Mouse (Mus musculus) heart, postnatal 0 days (tissue): ENCODE measurements at regions not wholly inside any gene's neighbourhood (a gene's known extent, or its start where the extent isn't known, plus 50 kb on each side); places are given as distances from the start of the nearest gene placed in this dataset.

Experiments used
- CTCF ChIP-seq: IDR thresholded peaks from 2 replicates; pipeline ENCODE4 v1.5.1; 2016; ENCODE audit warnings: antibody characterized with exemption, control low read depth, low read depth
- EP300 ChIP-seq: IDR thresholded peaks from 2 replicates; pipeline ENCODE4 v1.6.1; 2016; ENCODE audit warnings: antibody characterized with exemption, low read depth

DNA sequence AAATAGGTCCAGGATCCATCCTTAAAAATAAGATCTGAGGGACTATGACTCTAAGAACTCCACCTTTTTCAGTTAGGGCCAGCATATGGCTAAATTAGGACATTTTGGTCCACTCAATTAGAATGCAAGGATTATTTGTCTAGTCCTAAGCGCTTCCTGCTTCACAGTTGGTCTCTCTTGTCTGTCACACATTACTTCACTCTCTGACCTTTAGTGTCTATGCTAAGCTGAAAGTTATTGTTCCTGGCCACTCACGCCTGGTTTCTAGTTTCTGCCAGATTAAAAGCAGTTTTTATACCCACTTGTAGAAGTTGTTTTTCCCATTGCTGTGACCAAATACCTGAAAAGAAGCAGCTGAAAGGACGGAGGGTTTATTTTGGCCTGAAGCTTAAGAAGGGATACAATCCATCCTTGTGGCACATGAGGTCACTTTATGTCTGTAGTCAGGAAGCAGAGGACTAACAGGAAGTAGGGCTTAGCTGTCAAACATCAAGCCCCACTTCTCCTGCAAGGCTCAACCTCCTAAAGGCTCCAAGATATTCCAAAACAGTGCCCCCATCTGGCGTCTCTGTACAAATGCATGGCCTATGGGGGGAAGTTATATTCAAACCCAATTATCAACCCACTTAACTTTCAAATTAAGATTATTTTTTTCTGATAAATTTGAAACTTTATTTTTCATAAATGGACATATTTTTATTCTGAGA, 195.3 kb upstream of the Gm5148 start:
- TF ChIP-seq CTCF (0 out of 2 replicates have a peak, but pooled peaks have one; percentile 25), EP300 (no peak)
